Mouse (Mus musculus): ENCODE results near the gene Gphb5. TPM values are rescaled to one million over a fixed set of nuclear protein-coding genes. Genes with fewer than 3 reads are reported as not detected.

Gene Gphb5
- polyA plus RNA-seq, 1 experiment = not detected

DNA sequence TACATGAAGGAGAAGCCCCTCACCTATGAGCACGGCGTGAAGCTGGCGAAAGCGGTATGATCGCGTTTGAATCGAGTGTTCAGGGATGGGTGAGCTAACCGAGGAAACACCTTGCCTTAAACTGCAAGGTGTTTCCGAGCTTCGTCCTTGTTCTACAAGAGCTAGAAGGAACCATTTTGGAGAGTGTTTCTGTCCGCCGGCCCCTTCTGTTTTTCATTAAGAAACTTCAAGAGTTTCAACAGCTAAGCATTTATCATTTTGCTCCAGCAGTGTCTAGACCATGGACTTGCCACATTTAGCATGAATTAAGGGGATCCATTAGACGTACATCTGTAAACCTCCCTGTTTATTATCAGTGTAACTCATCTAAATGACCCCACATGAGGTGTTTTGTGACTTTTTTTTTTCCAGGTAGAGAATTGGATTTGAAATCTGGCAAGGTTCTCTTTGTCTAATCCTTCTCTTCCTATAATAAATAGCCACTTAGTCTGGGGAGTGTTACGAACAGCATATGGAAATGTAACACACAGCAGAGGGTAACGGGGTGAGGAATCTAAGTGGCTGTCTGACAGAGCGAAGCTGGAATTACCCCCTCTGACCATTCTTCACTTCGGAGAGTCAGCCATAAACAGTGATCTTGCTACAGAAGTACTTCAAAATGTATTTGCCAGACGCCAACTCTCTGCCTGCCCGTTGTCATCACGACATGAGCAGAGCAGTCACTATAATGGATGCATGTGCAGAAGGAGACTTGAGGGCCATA is 22.4 kb downstream of the Gphb5 start:
- DNase-seq (ENCODE audit: low read depth) = no peak

DNA sequence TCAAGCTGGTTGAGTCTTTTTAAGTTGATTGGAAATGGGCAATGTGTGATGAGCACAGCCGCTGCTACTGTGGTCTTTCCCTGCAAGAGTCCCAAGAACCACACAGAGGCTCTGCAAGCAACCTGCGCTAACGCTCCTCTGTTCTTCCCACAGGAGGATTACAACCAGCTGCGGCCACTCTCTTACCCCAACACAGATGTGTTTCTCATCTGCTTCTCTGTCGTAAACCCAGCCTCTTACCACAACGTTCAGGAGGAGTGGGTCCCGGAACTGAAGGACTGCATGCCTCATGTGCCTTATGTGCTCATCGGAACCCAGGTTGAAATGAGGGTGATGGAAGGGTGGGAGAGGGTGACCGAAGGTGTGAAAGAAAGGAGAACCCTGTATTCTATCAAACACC is 25.1 kb downstream of the Gphb5 start:
- no peak for DNase-seq (ENCODE audit: low read depth)

DNA sequence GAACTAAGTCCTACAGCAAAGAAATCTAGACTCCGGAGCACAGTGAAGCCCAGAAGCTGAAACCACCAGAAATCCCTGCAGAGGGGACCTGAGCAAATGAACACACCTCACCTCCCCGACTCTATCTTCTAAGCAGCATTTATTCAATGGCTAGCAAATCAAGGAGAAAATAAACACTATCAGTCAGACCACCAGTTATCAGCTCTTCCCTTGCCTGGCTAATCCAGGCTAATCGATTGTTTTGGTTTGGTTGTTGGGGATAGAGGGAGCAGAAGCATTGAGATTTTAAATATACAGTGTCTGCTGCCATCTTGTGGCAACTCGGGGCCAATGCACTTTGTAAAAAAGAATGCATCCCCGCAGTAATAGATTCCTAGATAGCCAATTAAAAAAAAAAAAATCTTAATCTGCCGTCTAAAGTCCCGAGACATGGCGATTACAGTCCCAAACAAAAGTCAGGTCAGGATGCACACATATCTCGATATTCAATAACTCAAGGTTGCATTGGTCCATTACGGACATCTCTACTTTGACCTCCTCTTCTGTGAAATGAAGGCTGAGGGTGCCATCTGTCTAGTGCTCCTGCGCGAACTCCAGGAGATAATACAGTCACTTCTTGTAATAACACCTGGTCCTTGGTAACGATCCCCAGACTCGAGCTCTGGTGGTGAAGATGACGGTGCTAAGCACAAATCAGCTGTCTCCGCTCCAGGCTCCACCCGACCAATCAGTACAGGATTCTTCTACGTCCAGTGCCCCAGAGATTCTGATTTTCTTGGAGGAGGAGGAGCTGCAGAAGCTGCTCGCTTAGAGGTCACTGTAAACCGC is 27.1 kb downstream of the Gphb5 start:
- no peak for DNase-seq (ENCODE audit: low read depth)

DNA sequence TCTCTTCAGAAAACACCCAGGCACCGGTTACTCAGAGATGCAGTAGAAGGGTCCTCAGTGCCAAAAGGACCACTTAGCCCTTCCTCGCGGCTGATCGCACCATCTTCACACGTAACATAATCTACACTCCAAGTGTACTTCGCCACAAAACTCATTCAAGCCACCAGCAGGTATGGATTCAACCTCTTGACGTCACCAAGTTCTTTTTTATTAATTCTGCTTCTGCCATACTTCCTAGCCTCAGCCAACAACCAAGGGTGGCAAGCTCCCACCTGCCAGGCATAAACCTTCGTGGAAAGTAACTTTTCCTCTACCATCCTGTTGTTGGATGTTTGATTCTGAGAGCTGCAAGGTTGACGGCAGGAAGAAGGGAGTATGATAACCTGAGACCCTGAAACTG is 28.1 kb downstream of the Gphb5 start:
- DNase-seq (ENCODE audit: low read depth) = no peak

DNA sequence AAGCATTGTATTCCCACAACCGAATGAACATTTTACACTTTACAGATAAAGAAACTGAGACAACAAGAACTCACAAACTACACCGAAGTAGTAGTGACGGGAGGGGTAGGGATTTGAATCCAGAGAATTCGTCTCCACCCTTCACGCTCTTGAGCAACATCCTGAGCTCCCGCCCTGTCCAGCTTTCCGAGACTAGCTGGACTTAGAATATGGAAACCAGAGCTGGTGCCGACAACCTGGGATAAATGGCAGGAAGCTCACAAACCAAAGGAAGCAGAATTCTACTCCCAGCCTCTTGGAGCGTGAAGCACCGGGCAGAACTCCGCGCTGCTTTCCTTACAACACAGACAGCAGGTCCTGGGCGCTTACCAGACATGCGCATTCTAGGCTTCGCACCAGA is 28.7 kb downstream of the Gphb5 start:
- DNase-seq (ENCODE audit: low read depth) = no peak

DNA sequence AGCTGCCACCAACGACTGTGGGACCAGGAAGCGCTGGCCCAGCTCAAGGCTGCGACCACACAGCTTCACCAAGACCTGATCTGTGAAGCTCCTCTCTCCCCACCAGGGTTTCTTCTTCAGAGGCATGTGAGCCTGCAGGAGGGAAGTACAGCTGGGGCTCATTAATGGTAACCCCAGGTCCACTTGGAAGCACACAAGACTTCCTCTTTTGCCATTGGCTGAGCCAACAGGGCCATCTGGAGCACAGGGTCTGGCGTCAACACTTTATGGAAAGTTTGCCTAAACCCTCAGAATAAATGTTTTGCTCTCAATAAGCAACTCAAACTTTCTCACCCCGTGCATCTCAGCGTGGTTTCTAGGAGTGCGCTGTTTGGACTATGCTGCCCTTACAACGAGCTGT is 29.4 kb downstream of the Gphb5 start:
- DNase-seq (ENCODE audit: low read depth) = no peak

DNA sequence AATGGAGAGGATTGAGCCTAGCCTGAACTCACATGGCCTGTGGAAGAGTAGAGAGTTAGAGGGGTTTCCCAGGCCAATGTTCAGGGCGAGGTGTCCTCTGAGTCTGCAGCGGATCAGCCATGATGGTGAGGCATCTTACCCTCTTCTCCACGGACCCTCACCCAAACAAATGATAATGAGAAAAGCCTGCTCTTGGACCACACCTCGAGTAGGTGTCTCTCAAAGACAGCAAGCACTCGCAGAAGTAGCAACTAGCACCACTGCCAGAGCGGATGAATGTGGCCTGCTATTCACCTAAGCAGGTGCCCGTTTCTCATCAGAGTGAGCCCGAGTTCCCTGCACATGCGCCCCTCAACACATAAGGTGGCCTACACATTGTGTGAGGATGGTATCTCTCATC is 29.9 kb downstream of the Gphb5 start:
- no peak for DNase-seq (ENCODE audit: low read depth)

DNA sequence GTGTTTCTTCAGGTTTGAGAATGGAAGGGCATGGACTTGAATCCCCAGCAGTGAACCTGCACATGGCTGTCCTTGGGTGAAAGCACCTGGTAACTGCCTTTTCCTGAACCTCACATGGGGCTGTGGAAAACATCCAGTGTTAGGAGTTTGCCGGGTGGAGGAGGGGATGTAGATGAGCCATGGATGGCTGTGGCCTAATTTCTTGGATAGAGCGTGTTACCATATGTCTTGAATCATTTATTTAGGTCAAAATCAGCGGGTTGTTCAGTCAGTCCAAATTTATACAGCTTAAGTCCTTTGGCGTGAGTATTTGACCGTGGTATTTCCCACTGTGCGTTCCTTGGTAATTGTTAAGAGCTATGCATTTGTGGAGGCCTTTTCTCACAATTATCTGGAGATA is 40.5 kb downstream of the Gphb5 start:
- DNase-seq (ENCODE audit: low read depth) = no peak

DNA sequence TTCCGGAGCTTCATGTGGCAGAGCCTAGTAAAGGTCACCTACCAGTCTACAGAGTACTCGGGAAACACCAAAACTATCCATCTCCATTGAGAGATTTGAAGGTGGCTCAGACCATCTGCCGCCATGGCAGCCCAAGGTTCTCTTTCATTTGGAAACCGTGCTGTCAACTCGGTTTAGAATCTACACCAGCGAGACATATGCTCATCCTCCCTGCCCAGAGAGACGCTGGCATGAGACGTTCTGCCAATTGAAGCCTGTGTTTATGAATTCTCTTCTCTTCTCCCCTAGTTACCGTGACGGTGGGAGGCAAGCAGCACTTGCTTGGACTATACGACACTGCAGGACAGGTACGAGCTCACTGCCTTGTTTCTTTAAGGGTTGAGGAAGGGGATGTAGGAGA is 41.5 kb downstream of the Gphb5 start:
- DNase-seq (ENCODE audit: low read depth) = no peak

DNA sequence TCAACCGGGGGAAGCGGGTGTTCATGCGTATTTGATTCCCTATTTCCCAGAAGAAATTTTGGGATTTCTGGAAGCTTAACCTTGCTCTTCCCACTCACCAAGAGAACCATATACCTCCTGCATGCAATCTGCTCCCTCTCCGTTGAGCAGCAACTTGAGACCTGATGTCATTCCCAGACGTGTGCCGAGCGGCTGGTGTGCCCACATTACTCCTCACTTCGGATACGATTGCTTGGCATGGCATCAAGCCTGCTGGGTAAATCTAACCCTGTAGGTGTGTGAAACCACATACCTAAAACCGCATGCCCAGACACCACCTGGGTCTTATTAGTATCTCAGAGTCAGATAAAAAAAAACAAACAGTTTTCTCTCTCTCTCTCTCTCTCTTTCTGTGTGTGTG is 42.1 kb downstream of the Gphb5 start:
- no peak for DNase-seq (ENCODE audit: low read depth)

DNA sequence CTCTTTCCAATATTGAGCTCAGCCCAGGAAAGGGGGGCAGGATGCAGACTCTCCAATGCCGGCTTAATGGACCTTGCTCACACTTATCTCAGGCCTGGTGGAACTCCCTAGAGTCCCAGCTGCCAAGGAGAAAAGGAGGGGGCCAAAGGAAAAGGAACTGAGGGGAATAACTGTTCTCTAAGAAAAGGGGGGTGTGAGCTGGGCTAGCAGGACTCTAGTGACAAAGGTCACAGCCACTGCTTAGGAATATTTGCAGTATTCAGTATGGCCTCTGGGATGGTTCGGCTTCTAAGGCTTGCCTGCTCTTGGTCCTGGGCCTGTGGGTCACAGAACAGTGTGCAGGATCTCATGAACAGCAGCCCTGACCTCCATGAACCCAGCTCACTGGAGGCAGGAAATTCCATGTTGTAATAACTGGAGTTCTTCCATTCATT is 47.1 kb downstream of the Gphb5 start:
- no peak for DNase-seq (ENCODE audit: low read depth)

DNA sequence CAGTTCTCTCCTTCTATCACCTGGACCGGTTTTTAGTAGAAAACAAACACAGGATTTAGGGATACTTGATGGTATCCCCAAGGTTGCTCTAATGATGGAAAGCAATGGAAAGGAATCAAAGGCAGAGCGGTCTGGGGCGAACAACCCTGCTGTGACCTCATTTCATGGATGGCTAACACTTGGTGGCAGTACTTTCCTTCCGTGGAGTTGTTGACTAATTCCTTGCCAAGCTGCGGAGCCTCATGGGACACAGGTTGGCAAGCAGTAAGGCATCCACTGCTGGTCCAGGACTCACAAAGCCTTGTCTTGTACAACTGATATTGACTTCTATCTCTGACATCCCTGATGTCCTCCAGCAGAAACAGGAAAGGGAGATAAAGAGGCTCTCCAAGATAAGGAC is 48.1 kb downstream of the Gphb5 start:
- DNase-seq (ENCODE audit: low read depth) = no peak

DNA sequence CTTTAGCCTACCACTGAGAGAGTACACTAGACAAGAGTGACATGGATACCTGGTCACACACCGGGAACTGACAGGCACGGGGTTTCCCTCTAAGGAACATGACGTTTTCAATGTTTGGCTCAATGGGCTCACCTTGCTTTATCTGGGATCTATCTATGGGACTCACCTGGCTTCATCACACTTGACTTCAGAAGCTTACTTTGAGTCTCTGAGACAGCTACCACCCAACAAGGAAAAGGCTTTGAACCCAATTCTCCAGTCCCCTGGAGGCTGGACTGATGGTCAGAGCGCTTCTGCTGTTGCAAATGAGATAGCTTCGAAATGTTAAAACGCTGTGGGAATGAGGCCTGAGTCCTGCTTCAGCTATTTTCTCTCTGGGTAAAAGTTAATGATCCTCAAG is 49.2 kb downstream of the Gphb5 start:
- no peak for DNase-seq (ENCODE audit: low read depth)

DNA sequence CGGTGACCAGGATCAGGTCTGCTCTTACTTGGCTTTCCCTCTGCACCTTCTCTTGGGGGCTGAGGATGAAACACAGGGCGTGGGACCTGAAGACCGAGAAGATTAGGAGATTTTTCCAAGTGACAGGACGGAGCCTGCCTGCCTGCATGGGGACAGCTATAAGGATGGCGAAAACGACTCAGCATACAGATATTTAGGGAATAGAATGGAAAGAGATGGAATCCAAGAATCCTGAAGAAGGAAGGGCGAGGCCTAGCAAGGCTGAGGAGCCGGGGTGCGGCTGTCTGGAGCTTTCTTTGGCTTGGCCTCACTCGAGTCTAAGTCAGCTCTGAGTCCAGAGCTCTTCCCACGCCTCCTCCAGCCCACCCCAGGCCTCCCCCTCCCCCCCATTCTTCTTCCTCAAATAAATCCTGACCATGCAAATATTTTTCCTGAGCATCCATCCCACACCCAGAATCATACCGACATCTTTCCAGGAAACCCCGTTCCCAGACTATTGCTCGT is 50.9 kb downstream of the Gphb5 start:
- DNase-seq (ENCODE audit: low read depth) = no peak

DNA sequence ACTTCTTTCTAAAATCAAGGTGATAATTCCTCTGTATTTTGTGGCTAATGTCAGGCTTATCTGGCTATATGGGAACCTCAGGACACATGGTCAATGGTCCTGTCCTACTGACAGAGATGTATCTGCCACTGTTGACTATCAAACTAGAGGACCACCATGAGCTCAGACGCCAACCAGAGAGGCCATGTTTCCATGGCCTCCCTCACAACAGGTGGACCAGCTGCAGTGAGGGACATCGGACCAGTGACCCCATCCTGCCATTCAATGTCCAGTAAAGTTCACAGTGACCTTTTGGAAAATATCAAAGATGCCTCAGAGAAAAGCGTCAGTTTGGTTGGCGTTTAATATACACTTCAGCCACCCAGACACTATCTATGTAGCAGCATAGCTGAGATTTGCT is 52.2 kb downstream of the Gphb5 start:
- DNase-seq (ENCODE audit: low read depth) = no peak

DNA sequence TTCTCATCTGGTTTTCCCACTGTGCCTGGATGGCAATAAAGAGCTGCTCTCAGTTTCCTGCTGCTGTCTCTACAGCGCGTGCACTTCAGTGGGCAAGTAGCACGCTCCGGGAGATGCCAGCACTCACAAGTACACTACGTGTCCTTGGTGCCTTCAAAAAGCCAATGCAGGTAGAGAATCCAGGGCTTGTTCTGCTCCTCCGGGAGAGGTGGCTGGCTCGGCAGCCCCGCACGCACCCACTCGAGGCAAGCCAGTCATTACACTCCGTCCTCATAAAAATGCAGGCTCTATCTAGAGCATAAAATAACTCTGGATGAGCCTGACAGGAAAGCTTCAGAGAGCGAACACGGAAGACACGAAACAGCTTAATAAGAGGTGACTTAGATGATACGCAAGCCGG is 54.1 kb downstream of the Gphb5 start:
- DNase-seq (ENCODE audit: low read depth) = no peak

Other genes with a start within 250 kb of the Gphb5 start
- not detected in 2 replicates for gene Kcnh5, start 239.4 kb downstream of the Gphb5 start, polyA plus RNA-seq (2012; rRNA removed)
- 37.5 and 39.2 TPM in 2 replicates for gene Rhoj, start 108.5 kb downstream of the Gphb5 start, polyA plus RNA-seq (2012; rRNA removed)
- 9.0 and 11.4 TPM in 2 replicates for gene Ppp2r5e, start 179.5 kb upstream of the Gphb5 start, polyA plus RNA-seq (2012; rRNA removed)